In genomic region chr15:88854119-88854968, GRCm38 (mm10) we compare ENCODE assay signal across 8 mouse cellular contexts. TPM values are rescaled to one million over a fixed set of nuclear protein-coding genes. Genes with fewer than 3 reads are reported as not detected.
DNase-seq lines count a peak whose midpoint lies in the region; ATAC-seq and TF ChIP-seq lines count a peak whose summit lies in the region.

No protein-coding gene starts in this region.

- H3K9ac ChIP-seq in liver, adult 2 months (ENCODE audit: low read depth, low read length): peak overlapping the region; percentile 32
- H3K9ac ChIP-seq in forebrain, embryonic 14.5 days (ENCODE audit: low read length): no peak overlapping the region

- TF ChIP-seq POLR2A in liver, adult 2 months (IDR thresholded peaks at IDR 0.05; ENCODE audit: extremely low read depth, insufficient read depth, low read length): no peak

- no peaks in the 10 kb centered on the region for H3K79me2 ChIP-seq in liver, adult 2 months (ENCODE audit: control insufficient read depth, insufficient read depth, low read length)

- peaks cover 57% of the 10 kb centered on the region for H3K4me1 ChIP-seq in liver, adult 2 months (ENCODE audit: control insufficient read depth, insufficient read depth, low read length)
- H3K4me1 ChIP-seq in forebrain, embryonic 14.5 days (ENCODE audit: control insufficient read depth, insufficient read depth, low read length): no peaks in the 10 kb centered on the region

- WGBS in liver, adult 2 months: 24% methylated on average over 6 of the region's 6 CpGs
- WGBS in forebrain, embryonic 14.5 days: 51% methylated on average over 6 of the region's 6 CpGs

- H3K27me3 ChIP-seq in liver, adult 2 months (ENCODE audit: control insufficient read depth, insufficient read depth, low read length): no peaks in the 10 kb centered on the region
- H3K27me3 ChIP-seq in forebrain, embryonic 14.5 days (replicated peaks; ENCODE audit: control insufficient read depth, insufficient read depth, low read length): no peaks in the 10 kb centered on the region

- no peaks in the 10 kb centered on the region for H3K36me3 ChIP-seq in liver, adult 2 months (ENCODE audit: control insufficient read depth, insufficient read depth, low read length)
- no peaks in the 10 kb centered on the region for H3K36me3 ChIP-seq in forebrain, embryonic 14.5 days (ENCODE audit: control insufficient read depth, insufficient read depth, low read length)

- no peak for TF ChIP-seq CTCF in liver, adult 2 months (IDR thresholded peaks at IDR 0.05; ENCODE audit: low read depth, low read length)

- peak overlapping the region; percentile 78 for H3K27ac ChIP-seq in liver, adult 2 months (replicated peaks; ENCODE audit: insufficient read depth, low read depth, low read length)
- H3K27ac ChIP-seq in forebrain, embryonic 14.5 days (ENCODE audit: low read depth, low read length): 0 out of 2 replicates have a peak overlapping the region, but pooled peaks have one; percentile 14

- no peaks in the 10 kb centered on the region for H3K9me3 ChIP-seq in forebrain, embryonic 14.5 days (replicated peaks; ENCODE audit: control insufficient read depth, low read length)

- ATAC-seq in forebrain, embryonic 14.5 days: peak; percentile 29; the same call in 1 of the 2 replicates

- no peak overlapping the region for H3K4me3 ChIP-seq in liver, adult 2 months (ENCODE audit: insufficient read depth, low read depth, low read length)
- no peak overlapping the region for H3K4me3 ChIP-seq in forebrain, embryonic 14.5 days (ENCODE audit: low read depth, low read length)

- no peak overlapping the region for H3K4me2 ChIP-seq in forebrain, embryonic 14.5 days (ENCODE audit: low read length)

- peak; percentile 85 for DNase-seq in liver, adult 2 months (ENCODE audit: extremely low read depth, low read depth, low spot score)
- DNase-seq in liver: no peak
- DNase-seq in brain, adult 2 months (ENCODE audit: low read depth, low spot score): peak; percentile 72
- no peak for DNase-seq in forebrain, embryonic 14.5 days (ENCODE audit: low spot score)
- peak; percentile 57 to 72 for DNase-seq in kidney, postnatal 4 days
- no peak for DNase-seq in layer of hippocampus, adult 8-10 months (ENCODE audit: low spot score in 2 of 2)
- DNase-seq in gastrocnemius, adult 18-20 months (ENCODE audit: low spot score): no peak
- no peak for DNase-seq in layer of hippocampus, postnatal 14 days (ENCODE audit: low spot score in 2 of 2)

RNA-seq across cellular contexts. Expression of gene Pim3, which starts 7.6 kb away (rescaled TPM):
- 59.7 and 68.3 TPM in 2 replicates for total RNA-seq in liver, adult 2 months (2014; rRNA removed)
- 17.7 and 31.2 TPM in 2 replicates for polyA plus RNA-seq in liver, adult 2 months (2012; rRNA removed)
- polyA plus RNA-seq in forebrain, embryonic 14.5 days (2014; fragmentation: Nextera tagmentation; extraction: Ambion mirVana): 49.1 and 52.9 TPM in 2 replicates
- total RNA-seq in layer of hippocampus, adult 8-10 months (2022): 10 to 100 TPM; 32.4 to 44.2 (median 38.4) TPM
- total RNA-seq in gastrocnemius, adult 18-20 months (2021): 10 to 100 TPM; 24.1 to 37.3 TPM
- total RNA-seq in layer of hippocampus, postnatal 14 days (2021): 10 to 100 TPM; 40.8 to 48.4 TPM

RNA-seq across cellular contexts. Expression of gene Creld2, which starts 34.9 kb away (rescaled TPM):
- 51.4 and 70.2 TPM in 2 replicates for total RNA-seq in liver, adult 2 months (2014; rRNA removed)
- polyA plus RNA-seq in liver, adult 2 months (2012; rRNA removed): 32.6 and 32.9 TPM in 2 replicates
- 65.5 and 65.8 TPM in 2 replicates for polyA plus RNA-seq in forebrain, embryonic 14.5 days (2014; fragmentation: Nextera tagmentation; extraction: Ambion mirVana)
- total RNA-seq in layer of hippocampus, adult 8-10 months (2022): 10 to 100 TPM; 15.0 to 35.2 (median 26.0) TPM
- 10 to 100 TPM in 1 of 2 experiments, 1 to 10 TPM in 1; 6.9 to 10.3 TPM for total RNA-seq in gastrocnemius, adult 18-20 months (2021)
- 10 to 100 TPM; 17.3 to 26.1 TPM for total RNA-seq in layer of hippocampus, postnatal 14 days (2021)

RNA-seq across cellular contexts. Expression of gene Alg12, which starts 35.2 kb away (rescaled TPM):
- 4.9 and 5.8 TPM in 2 replicates for total RNA-seq in liver, adult 2 months (2014; rRNA removed)
- 9.4 and 14.4 TPM in 2 replicates for polyA plus RNA-seq in liver, adult 2 months (2012; rRNA removed)
- 8.4 and 8.8 TPM in 2 replicates for polyA plus RNA-seq in forebrain, embryonic 14.5 days (2014; fragmentation: Nextera tagmentation; extraction: Ambion mirVana)
- total RNA-seq in layer of hippocampus, adult 8-10 months (2022): 10 to 100 TPM; 11.3 to 16.7 (median 14.3) TPM
- total RNA-seq in gastrocnemius, adult 18-20 months (2021): 1 to 10 TPM; 4.2 to 4.8 TPM
- 10 to 100 TPM in 1 of 2 experiments, 1 to 10 TPM in 1; 9.2 to 12.0 TPM for total RNA-seq in layer of hippocampus, postnatal 14 days (2021)

Comparison
In these comparisons a context has a peak if more than half of its experiments do, and no peak if none do; other contexts are left out.
1. DNase-seq: peak in liver, adult 2 months (single experiment), brain, adult 2 months (single experiment) and kidney, postnatal 4 days (2 of 2); none in liver (single experiment), forebrain, embryonic 14.5 days (single experiment), layer of hippocampus, adult 8-10 months (0 of 2), gastrocnemius, adult 18-20 months (single experiment) and layer of hippocampus, postnatal 14 days (0 of 2).